18 mouse cellular contexts compared by ENCODE assay signal in genomic region chr5:66393767-66394446, GRCm38 (mm10).
DNase-seq lines count a peak whose midpoint lies in the region; ATAC-seq and TF ChIP-seq lines count a peak whose summit lies in the region.
"Had no signal": no experiment of that assay in that cellular context is flagged by ENCODE, and none has a peak within 500 bp of the region (broad histone marks: within the 10 kb centered on the region; RNA-seq: fewer than 3 reads in every experiment).

No protein-coding gene starts in this region.

- H3K9me3 ChIP-seq in forebrain, embryonic 12.5 days: no peaks in the 10 kb centered on the region
- H3K9me3 ChIP-seq: heart, embryonic 12.5 days had no signal

- H3K36me3 ChIP-seq in forebrain, embryonic 12.5 days (replicated peaks): no peaks in the 10 kb centered on the region

- 0 out of 2 replicates have a peak overlapping the region, but pooled peaks have one; percentile 19 for H3K27ac ChIP-seq in forebrain, embryonic 12.5 days
- H3K27ac ChIP-seq: gastrocnemius, adult 2 months; kidney, postnatal 0 days; stomach, postnatal 0 days had no signal

- no peaks in the 10 kb centered on the region for H3K27me3 ChIP-seq in forebrain, embryonic 12.5 days
- H3K27me3 ChIP-seq: CH12.LX; heart, embryonic 12.5 days had no signal

- DNase-seq in heart, adult 11 months: peak; percentile 86
- DNase-seq in heart, adult 8-10 months (ENCODE audit: low spot score): no peak
- DNase-seq in brain, embryonic 14.5 days (ENCODE audit: low read depth): peak; percentile 57
- peak; percentile 35 for DNase-seq in cerebellum, adult 8-10 months
- DNase-seq in left cerebral cortex, postnatal 14 days (ENCODE audit: low spot score in 2 of 2): no peak
- DNase-seq in thymus, postnatal 36 days: no peak
- DNase-seq: gastrocnemius, adult 2 months; heart, postnatal 14 days; kidney, adult 11 months; liver; retina, postnatal 1 day; thymus, postnatal 14 days had no signal

- H3K9ac ChIP-seq in forebrain, embryonic 12.5 days: no peak overlapping the region
- H3K9ac ChIP-seq: heart, embryonic 12.5 days had no signal

- H3K4me3 ChIP-seq in forebrain, embryonic 12.5 days (replicated peaks): no peak overlapping the region
- H3K4me3 ChIP-seq: heart, embryonic 12.5 days had no signal

- 79% methylated on average over 10 of the region's 10 CpGs for WGBS in forebrain, embryonic 12.5 days

- TF ChIP-seq POLR2A in brain, embryonic 14.5 days (IDR thresholded peaks at IDR 0.05; ENCODE audit: borderline replicate concordance, extremely low read depth, insufficient read depth, insufficient read length, poor library complexity, severe bottlenecking): no peak

- no peak for TF ChIP-seq CTCF in brain, embryonic 14.5 days (IDR thresholded peaks at IDR 0.05; ENCODE audit: borderline replicate concordance, extremely low read depth, insufficient read depth, insufficient read length)

- H3K4me2 ChIP-seq in forebrain, embryonic 12.5 days: no peak overlapping the region
- H3K4me2 ChIP-seq: heart, embryonic 12.5 days had no signal

- H3K4me1 ChIP-seq in forebrain, embryonic 12.5 days: peaks cover 22% of the 10 kb centered on the region

- no peak for ATAC-seq in forebrain, embryonic 12.5 days (ENCODE audit: low FRiP score)
- ATAC-seq in megakaryocyte progenitor cell, adult 5-6 weeks (replicated peaks; ENCODE audit: poor library complexity): no peak

- intact Hi-C loops in left cerebral cortex, postnatal 14 days (cut with DNase I): no loop called here

Comparison
In these comparisons a context has a peak if more than half of its experiments do, and no peak if none do; other contexts are left out.
1. DNase-seq: peak in heart, adult 11 months (single experiment), brain, embryonic 14.5 days (single experiment) and cerebellum, adult 8-10 months (single experiment); none in heart, adult 8-10 months (single experiment), left cerebral cortex, postnatal 14 days (0 of 2) and thymus, postnatal 36 days (0 of 2).